Mouse (Mus musculus) thymus, adult 2 months (tissue): ENCODE results near the gene Vps39. TPM values are rescaled to one million over a fixed set of nuclear protein-coding genes. Genes with fewer than 3 reads are reported as not detected.

ENCODE experiments used
- DNase-seq: peaks from one replicate; pipeline ENCODE4 v3.0.0; 2021
- H3K27ac ChIP-seq: fragments of 200-500 bp; 2 replicates; pipeline ENCODE4 v1.5.1; 2012; ENCODE audit warnings: low read length, control low read depth; ENCODE audit not compliant: control insufficient read depth, insufficient read depth
- H3K27me3 ChIP-seq: fragments of 200-500 bp; 2 replicates; pipeline ENCODE4 v1.6.1; 2012; ENCODE audit warnings: mild to moderate bottlenecking, low read length, moderate library complexity, mixed read lengths; ENCODE audit not compliant: control insufficient read depth, insufficient read depth
- H3K36me3 ChIP-seq: fragments of 200-500 bp; 2 replicates; pipeline ENCODE4 v1.6.1; 2012; ENCODE audit warnings: mild to moderate bottlenecking, low read length, moderate library complexity; ENCODE audit not compliant: control insufficient read depth, insufficient read depth
- H3K4me1 ChIP-seq: fragments of 200-500 bp; replicated peaks from 2 replicates; pipeline ENCODE4 v1.6.1; 2012; ENCODE audit warnings: low read length; ENCODE audit not compliant: control insufficient read depth, insufficient read depth
- H3K4me3 ChIP-seq: fragments of 200-500 bp; 2 replicates; pipeline ENCODE4 v1.5.1; 2012; ENCODE audit warnings: mild to moderate bottlenecking, low read length, control low read depth, moderate library complexity; ENCODE audit not compliant: control insufficient read depth, insufficient read depth
- CTCF ChIP-seq: fragments of 200-500 bp; IDR thresholded peaks from 2 replicates; pipeline ENCODE4 v1.5.1; 2012; ENCODE audit warnings: mild to moderate bottlenecking, control low read depth, low read length, moderate library complexity, borderline replicate concordance; ENCODE audit not compliant: control insufficient read depth, poor library complexity, insufficient read depth; ENCODE audit errors: extremely low read depth
- POLR2A ChIP-seq: fragments of 200-500 bp; IDR thresholded peaks from 2 replicates; pipeline ENCODE4 v1.6.1; 2012; ENCODE audit warnings: mild to moderate bottlenecking, low read length, control low read depth, moderate library complexity; ENCODE audit not compliant: control insufficient read depth, poor library complexity, insufficient read depth; ENCODE audit errors: extremely low read depth
- WGBS: fragments of 180-500 bp; shearing (Covaris S2); methylation state at CpG from one replicate; pipeline ENCODE4 v1.1.7; 2018; 5-methylcytosine and 5-hydroxymethylcytosine counted together
- polyA plus RNA-seq: library from polyadenylated mRNA; depleted of rRNA; stranded (reverse); fragments of >200 nt; gene quantifications from 2 replicates; pipeline ENCODE4 v1.2.3, GENCODE M21; 2012; rRNA removed

Vps39 gene
- polyA plus RNA-seq, result 38.8 and 40.8 TPM in 2 replicates

DNA sequence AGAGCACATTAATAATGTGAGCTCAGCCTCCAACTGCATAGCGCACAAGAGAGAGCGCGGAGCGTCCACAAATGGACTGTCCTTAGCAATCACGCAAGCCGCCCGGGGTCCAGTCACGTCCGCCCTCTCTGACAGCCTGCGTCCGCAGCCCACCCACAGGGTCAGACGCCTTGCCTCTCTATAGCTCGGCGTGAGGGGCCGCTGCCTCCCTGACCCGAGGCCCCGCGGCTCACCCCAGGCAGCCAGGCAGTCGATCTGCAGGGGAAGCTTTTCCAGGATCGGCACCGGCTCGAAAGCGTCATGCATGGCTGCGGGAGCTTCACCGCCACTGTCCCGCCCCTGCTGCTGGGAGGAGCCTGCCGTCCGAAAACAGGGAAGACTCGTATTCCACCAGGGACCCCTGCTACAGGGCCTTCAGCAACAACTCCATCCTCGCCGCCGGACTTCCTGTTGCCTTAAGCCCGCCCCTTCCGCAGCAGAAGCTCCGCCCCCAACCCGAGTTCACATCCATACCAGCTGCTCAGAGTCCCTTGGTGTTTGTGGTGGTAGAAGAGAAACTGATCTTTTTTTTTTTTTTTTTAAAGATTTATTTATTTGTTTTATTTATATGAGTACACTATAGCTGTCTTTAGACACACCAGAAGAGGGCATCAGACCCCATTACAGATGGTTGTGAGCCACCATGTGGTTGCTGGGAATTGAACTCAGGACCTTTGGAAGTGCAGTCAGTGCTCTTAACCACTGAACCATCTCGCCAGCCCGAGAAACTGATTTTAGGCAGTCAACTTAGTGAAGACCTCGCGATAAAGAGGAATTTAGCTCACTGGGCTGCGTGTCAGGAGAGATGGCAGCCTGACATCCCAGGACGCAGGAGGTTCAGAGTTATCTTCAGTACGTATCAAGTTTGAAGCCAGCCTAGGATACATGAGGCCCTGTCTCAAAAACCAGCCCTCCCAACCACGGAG lies at the start of gene Vps39:
Gene Vps39, minus strand, starts transcription at position 456 of the 965 bp plus-strand sequence.
- no peaks in the 10 kb centered on the region for H3K27me3 ChIP-seq
- TF ChIP-seq CTCF (0 out of 2 replicates have a peak, but pooled peaks have one; percentile 18), POLR2A (peak; percentile 70)
- 13% methylated on average over 44 of the region's 44 CpGs for WGBS
- H3K36me3 ChIP-seq, result peaks cover 18% of the 10 kb centered on the region
- peak within 1 kb of the TSS; percentile 85 for H3K4me3 ChIP-seq
- no peak within 1 kb of the TSS for H3K27ac ChIP-seq
- H3K4me1 ChIP-seq, result peaks cover 13% of the 10 kb centered on the region
- peak; percentile 92 for DNase-seq

GRCm38 (mm10) chr2:120397951-120398350 lies 45.0 kb upstream of the Vps39 start:
- 100% methylated on average over 1 of the region's 1 CpGs for WGBS
- no peak for TF ChIP-seq CTCF
- no peak for TF ChIP-seq POLR2A
- H3K4me3 ChIP-seq, result no peak overlapping the region
- no peaks in the 10 kb centered on the region for H3K27me3 ChIP-seq
- peaks cover 55% of the 10 kb centered on the region for H3K36me3 ChIP-seq
- no peak for DNase-seq
- H3K27ac ChIP-seq, result no peak overlapping the region
- peaks cover 3% of the 10 kb centered on the region for H3K4me1 ChIP-seq

DNA sequence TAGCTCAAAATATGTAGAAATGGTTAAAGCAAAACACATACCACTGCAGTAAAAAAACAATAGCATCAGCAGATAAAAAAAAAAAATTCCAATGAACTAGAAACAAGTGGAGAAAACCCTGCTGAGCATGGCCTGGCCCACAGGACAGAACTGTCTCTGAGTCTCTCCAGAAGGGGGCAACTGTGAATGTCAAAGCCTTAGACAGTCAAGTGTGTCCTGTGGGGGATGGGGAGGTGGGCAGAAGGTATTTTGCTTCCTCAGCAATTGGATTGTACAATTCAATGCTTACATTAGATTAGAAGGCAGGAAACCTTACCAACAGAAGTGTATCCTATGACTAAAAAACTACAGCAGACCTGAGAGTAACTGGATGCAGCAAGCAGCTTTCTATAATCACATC lies 39.5 kb upstream of the Vps39 start:
- Histone ChIP-seq H3K27me3 (no peaks in the 10 kb centered on the region), H3K4me1 (no peaks in the 10 kb centered on the region), H3K4me3 (no peak overlapping the region), H3K36me3 (peaks cover 80% of the 10 kb centered on the region), H3K27ac (no peak overlapping the region)
- no peak for TF ChIP-seq CTCF
- no peak for TF ChIP-seq POLR2A
- peak; percentile 14 for DNase-seq

- Histone ChIP-seq H3K27me3 (no peaks in the 10 kb centered on the region), H3K27ac (no peak overlapping the region), H3K36me3 (peaks cover 74% of the 10 kb centered on the region), H3K4me3 (no peak overlapping the region), H3K4me1 (no peaks in the 10 kb centered on the region)
- WGBS, result 95% methylated on average over 1 of the region's 1 CpGs
- DNase-seq, result no peak
- TF ChIP-seq CTCF, result no peak
- no peak for TF ChIP-seq POLR2A
Observed at GRCm38 (mm10) chr2:120390934-120391333, 38.0 kb upstream of the Vps39 start.

GRCm38 (mm10) chr2:120389376-120389775 lies 36.4 kb upstream of the Vps39 start:
- TF ChIP-seq CTCF (no peak), POLR2A (no peak)
- Histone ChIP-seq H3K4me3 (no peak overlapping the region), H3K27me3 (no peaks in the 10 kb centered on the region), H3K36me3 (peaks cover 72% of the 10 kb centered on the region), H3K27ac (no peak overlapping the region), H3K4me1 (no peaks in the 10 kb centered on the region)
- DNase-seq, result no peak
- WGBS, result 89% methylated on average over 3 of the region's 3 CpGs

DNA sequence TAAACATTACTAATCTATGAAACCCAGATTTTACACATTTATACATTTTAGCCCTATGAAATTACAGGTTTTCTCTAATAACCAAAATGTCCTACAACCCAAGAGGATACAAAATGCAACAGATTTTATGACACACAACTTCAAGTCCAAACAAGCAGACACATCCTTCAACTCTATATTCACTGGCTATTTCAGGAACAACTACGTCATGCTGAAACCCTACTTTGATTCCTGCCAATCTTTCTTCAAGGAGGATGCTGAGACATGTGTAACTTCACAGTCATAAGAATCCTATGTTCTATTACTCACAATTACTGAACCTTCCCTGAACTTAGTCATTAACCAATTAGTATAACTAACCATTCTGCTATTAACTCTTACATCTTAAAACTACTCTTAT lies 34.4 kb upstream of the Vps39 start:
- Histone ChIP-seq H3K4me3 (no peak overlapping the region), H3K27me3 (no peaks in the 10 kb centered on the region), H3K4me1 (no peaks in the 10 kb centered on the region), H3K36me3 (peaks cover 77% of the 10 kb centered on the region), H3K27ac (no peak overlapping the region)
- TF ChIP-seq CTCF, result no peak
- no peak for TF ChIP-seq POLR2A
- WGBS, result 95% methylated on average over 1 of the region's 1 CpGs
- DNase-seq, result no peak
